Mouse (Mus musculus): ENCODE results near the gene Zfp553. TPM values are rescaled to one million over a fixed set of nuclear protein-coding genes. Genes with fewer than 3 reads are reported as not detected.

Gene Zfp553
- polyA plus RNA-seq, 1 experiment from 2014 or later = 21.4 TPM

DNA sequence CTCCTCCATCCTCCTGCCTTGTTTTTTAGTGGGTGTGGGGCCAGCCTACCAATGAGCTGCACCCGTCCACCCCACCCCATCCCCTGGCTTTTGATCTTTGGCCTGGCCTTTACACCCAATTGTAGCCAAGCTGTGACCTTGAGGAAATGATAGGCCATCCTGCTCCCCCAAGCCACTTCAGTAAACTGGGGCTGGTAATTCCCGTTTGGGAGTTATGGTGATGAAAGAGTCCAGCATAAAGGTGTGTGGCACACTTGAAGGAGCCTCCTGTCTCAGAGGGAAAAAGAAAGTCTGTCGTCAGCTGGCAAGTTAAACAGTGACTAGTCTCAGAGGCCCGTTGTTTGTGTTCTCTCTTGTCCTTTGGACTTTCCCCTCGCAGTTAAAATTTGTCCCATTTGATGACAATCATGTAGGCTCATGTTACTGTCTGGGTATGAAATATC, 43.7 kb downstream of the Zfp553 start:
- H3K4me2 ChIP-seq = no peak overlapping the region
- no peak for ATAC-seq (ENCODE audit: extremely low read depth, insufficient number of reproducible peaks, low FRiP score, low TSS enrichment)
- H3K9ac ChIP-seq = no peak overlapping the region
- H3K27ac ChIP-seq (replicated peaks) = no peak overlapping the region
- WGBS = 71% methylated on average over 5 of the region's 5 CpGs
- H3K4me1 ChIP-seq = peaks cover 29% of the 10 kb centered on the region
- H3K9me3 ChIP-seq = no peaks in the 10 kb centered on the region
- no peak overlapping the region for H3K4me3 ChIP-seq
- H3K27me3 ChIP-seq (replicated peaks) = no peaks in the 10 kb centered on the region
- peaks cover 12% of the 10 kb centered on the region for H3K36me3 ChIP-seq

DNA sequence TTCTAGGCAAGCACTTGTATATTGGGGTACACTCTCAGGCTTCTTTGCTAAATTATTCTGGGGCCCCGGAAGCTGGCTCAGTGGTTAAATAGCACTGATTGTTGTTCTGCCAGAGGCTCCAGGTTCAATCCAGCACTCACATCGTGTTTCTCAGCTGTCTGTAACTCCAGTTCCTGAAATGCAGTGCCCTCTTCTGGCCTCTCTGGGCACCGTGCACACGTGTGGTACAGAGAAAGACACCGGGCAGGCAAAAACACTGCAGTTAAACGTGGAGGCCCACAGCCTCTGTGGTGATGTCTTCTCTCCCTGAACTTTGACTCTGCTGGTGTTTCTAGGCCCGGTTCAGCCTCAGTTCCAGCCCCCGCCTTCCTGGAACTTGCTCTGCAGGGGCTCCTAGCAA, 45.5 kb downstream of the Zfp553 start:
- no peaks in the 10 kb centered on the region for H3K27me3 ChIP-seq (replicated peaks)
- no peak overlapping the region for H3K4me2 ChIP-seq
- H3K4me3 ChIP-seq = no peak overlapping the region
- no peak overlapping the region for H3K27ac ChIP-seq (replicated peaks)
- ATAC-seq (ENCODE audit: extremely low read depth, insufficient number of reproducible peaks, low FRiP score, low TSS enrichment) = no peak
- 27% methylated on average over 8 of the region's 8 CpGs for WGBS
- no peaks in the 10 kb centered on the region for H3K9me3 ChIP-seq
- no peaks in the 10 kb centered on the region for H3K36me3 ChIP-seq
- H3K4me1 ChIP-seq = peaks cover 13% of the 10 kb centered on the region
- H3K9ac ChIP-seq = no peak overlapping the region

DNA sequence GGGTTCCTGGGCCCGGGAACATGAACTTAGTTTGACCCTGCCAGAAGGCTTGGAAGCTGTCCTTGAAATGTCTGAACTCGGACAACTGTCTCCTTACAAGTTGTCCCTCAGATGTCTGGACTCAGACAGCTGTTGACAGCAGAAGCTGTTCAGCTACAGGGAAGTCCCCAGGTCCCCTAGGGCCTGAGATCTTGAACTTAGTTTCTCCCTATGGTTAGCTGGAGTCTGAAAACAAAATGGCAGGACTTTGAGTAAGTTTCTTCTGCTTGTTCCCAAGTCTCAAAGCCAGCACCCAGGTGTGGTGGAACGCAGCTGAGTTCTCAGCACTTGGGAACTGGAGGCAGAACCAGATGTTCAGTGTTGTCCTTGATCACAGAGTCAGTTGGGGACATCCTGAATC, 47.2 kb downstream of the Zfp553 start:
- no peak for ATAC-seq (ENCODE audit: extremely low read depth, insufficient number of reproducible peaks, low FRiP score, low TSS enrichment)
- no peak overlapping the region for H3K27ac ChIP-seq (replicated peaks)
- peaks cover 8% of the 10 kb centered on the region for H3K4me1 ChIP-seq
- H3K4me3 ChIP-seq = no peak overlapping the region
- no peak overlapping the region for H3K4me2 ChIP-seq
- WGBS = 46% methylated on average over 3 of the region's 3 CpGs
- no peak overlapping the region for H3K9ac ChIP-seq
- H3K27me3 ChIP-seq (replicated peaks) = no peaks in the 10 kb centered on the region
- H3K36me3 ChIP-seq = no peaks in the 10 kb centered on the region
- H3K9me3 ChIP-seq = no peaks in the 10 kb centered on the region

DNA sequence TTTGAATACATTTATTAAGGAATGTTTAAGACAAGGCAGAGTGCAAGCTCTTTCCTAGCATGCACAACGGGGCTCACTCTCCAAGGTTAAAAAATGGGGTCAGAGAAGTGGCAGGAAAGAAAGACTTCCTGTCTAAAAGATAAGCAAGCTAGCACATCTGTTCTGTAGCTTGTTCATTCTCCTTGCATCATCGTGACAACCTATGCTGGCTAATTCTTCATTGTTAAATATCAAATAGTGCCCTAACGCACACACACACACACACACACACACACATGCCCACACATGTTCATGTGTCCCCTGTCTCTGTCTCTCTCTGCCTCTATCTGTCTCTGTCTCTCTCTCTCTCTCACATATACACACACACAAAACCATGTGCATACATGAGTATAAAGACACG, 48.3 kb downstream of the Zfp553 start:
- peaks cover 8% of the 10 kb centered on the region for H3K4me1 ChIP-seq
- no peak for ATAC-seq (ENCODE audit: extremely low read depth, insufficient number of reproducible peaks, low FRiP score, low TSS enrichment)
- H3K4me3 ChIP-seq = no peak overlapping the region
- H3K4me2 ChIP-seq = no peak overlapping the region
- WGBS = 41% methylated on average over 4 of the region's 4 CpGs
- no peaks in the 10 kb centered on the region for H3K36me3 ChIP-seq
- H3K9me3 ChIP-seq = no peaks in the 10 kb centered on the region
- no peak overlapping the region; the same call in 1 of the 2 replicates for H3K27ac ChIP-seq (replicated peaks)
- no peak overlapping the region for H3K9ac ChIP-seq
- H3K27me3 ChIP-seq (replicated peaks) = no peaks in the 10 kb centered on the region

DNA sequence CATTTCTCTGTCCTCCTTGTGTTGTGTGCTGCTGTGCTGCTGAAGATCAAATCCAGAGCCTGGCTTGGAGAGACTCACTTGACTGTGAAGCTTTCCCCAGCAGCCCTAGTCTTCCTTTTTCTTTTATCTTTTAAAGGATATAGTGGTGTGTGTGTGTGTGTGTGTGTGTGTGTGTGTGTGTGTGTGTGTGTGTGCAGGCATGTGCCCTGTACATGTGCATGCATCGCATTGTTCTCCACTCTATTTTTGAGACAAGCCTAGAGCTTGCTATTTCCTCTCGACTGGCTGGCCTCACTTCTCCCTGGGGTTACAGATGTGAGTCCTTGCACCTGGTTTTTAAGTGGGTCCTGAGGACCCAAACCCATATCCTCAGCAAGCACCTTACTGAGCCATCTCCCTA, 49.3 kb downstream of the Zfp553 start:
- H3K4me2 ChIP-seq = no peak overlapping the region
- H3K9me3 ChIP-seq = peaks cover 8% of the 10 kb centered on the region; the same call in 1 of the 2 replicates
- no peak overlapping the region for H3K9ac ChIP-seq
- ATAC-seq (ENCODE audit: extremely low read depth, insufficient number of reproducible peaks, low FRiP score, low TSS enrichment) = no peak
- H3K4me3 ChIP-seq = no peak overlapping the region
- H3K4me1 ChIP-seq = peaks cover 8% of the 10 kb centered on the region
- 57% methylated on average over 2 of the region's 2 CpGs for WGBS
- H3K27me3 ChIP-seq (replicated peaks) = no peaks in the 10 kb centered on the region
- H3K27ac ChIP-seq (replicated peaks) = no peak overlapping the region
- no peaks in the 10 kb centered on the region for H3K36me3 ChIP-seq

DNA sequence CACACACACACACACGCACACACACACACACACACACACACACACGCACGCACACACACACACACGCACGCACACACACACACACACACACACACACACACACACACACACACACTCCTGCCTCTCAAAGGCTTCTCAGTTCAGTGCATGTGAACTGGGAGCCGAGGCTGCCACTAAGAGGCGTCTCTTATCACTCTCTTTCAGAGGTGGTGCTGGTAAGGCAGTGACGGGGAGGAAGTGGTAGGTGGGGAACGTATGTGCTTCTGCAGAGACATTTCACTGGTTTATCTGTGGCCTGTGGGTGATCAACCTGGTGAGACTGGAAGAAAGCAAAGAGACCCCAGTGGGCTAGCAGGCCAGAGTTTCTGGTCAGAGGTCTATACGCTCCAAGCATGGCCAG, 52.3 kb downstream of the Zfp553 start:
- 0 out of 2 replicates have a peak, but pooled peaks cover 3% of the 10 kb centered on the region for H3K27me3 ChIP-seq (replicated peaks)
- WGBS = 36% methylated on average over 5 of the region's 10 CpGs
- no peak for ATAC-seq (ENCODE audit: extremely low read depth, insufficient number of reproducible peaks, low FRiP score, low TSS enrichment)
- H3K4me1 ChIP-seq = peaks cover 8% of the 10 kb centered on the region
- no peak overlapping the region for H3K9ac ChIP-seq
- no peaks in the 10 kb centered on the region for H3K36me3 ChIP-seq
- no peak overlapping the region for H3K27ac ChIP-seq (replicated peaks)
- H3K4me3 ChIP-seq = no peak overlapping the region
- H3K4me2 ChIP-seq = no peak overlapping the region
- H3K9me3 ChIP-seq = peaks cover 21% of the 10 kb centered on the region

Other genes with a start within 250 kb of the Zfp553 start
- gene Mvp, start 218.4 kb upstream of the Zfp553 start, polyA plus RNA-seq (2015; fragmentation: Nextera tagmentation; extraction: Ambion mirVana) = 11.2 and 11.9 TPM in 2 replicates
- gene Pagr1b, start 216.6 kb upstream of the Zfp553 start, polyA plus RNA-seq (2015; fragmentation: Nextera tagmentation; extraction: Ambion mirVana) = 0.38 and 0.44 TPM in 2 replicates
- gene Pagr1a, start 215.7 kb upstream of the Zfp553 start, polyA plus RNA-seq (2015; fragmentation: Nextera tagmentation; extraction: Ambion mirVana) = 55.6 and 76.2 TPM in 2 replicates
- 13.8 and 25.7 TPM in 2 replicates for gene Gm42742, start 212.0 kb upstream of the Zfp553 start, polyA plus RNA-seq (2015; fragmentation: Nextera tagmentation; extraction: Ambion mirVana)
- 1.6 TPM in 2 replicates for gene Prrt2, start 211.8 kb upstream of the Zfp553 start, polyA plus RNA-seq (2015; fragmentation: Nextera tagmentation; extraction: Ambion mirVana)
- gene Maz, start 206.0 kb upstream of the Zfp553 start, polyA plus RNA-seq (2015; fragmentation: Nextera tagmentation; extraction: Ambion mirVana) = 31.0 and 34.5 TPM in 2 replicates
- 72.4 and 79.2 TPM in 2 replicates for gene Kif22, start 190.6 kb upstream of the Zfp553 start, polyA plus RNA-seq (2015; fragmentation: Nextera tagmentation; extraction: Ambion mirVana)
- not detected in 2 replicates for gene Zg16, start 145.7 kb upstream of the Zfp553 start, polyA plus RNA-seq (2015; fragmentation: Nextera tagmentation; extraction: Ambion mirVana)
- gene AI467606, start 141.7 kb upstream of the Zfp553 start, polyA plus RNA-seq (2015; fragmentation: Nextera tagmentation; extraction: Ambion mirVana) = 1.0 and 1.1 TPM in 2 replicates
- gene Qprt, start 110.8 kb upstream of the Zfp553 start, polyA plus RNA-seq (2015; fragmentation: Nextera tagmentation; extraction: Ambion mirVana) = 3.2 and 4.7 TPM in 2 replicates
- gene Spn, start 95.2 kb upstream of the Zfp553 start, polyA plus RNA-seq (2015; fragmentation: Nextera tagmentation; extraction: Ambion mirVana) = 0.13 and 0.36 TPM in 2 replicates
- gene Cd2bp2, start 37.0 kb upstream of the Zfp553 start, polyA plus RNA-seq (2015; fragmentation: Nextera tagmentation; extraction: Ambion mirVana) = 42.1 TPM in 2 replicates
- gene Tbc1d10b, start 24.6 kb upstream of the Zfp553 start, polyA plus RNA-seq (2015; fragmentation: Nextera tagmentation; extraction: Ambion mirVana) = 18.0 and 18.2 TPM in 2 replicates
- gene Mylpf, start 24.2 kb upstream of the Zfp553 start, polyA plus RNA-seq (2015; fragmentation: Nextera tagmentation; extraction: Ambion mirVana) = 17.0 and 24.9 TPM in 2 replicates
- gene Sept1, start 69 bp downstream of the Zfp553 start, polyA plus RNA-seq (2015; fragmentation: Nextera tagmentation; extraction: Ambion mirVana) = 23.1 and 23.2 TPM in 2 replicates
- 32.6 and 32.9 TPM in 2 replicates for gene Zfp771, start 11.2 kb downstream of the Zfp553 start, polyA plus RNA-seq (2015; fragmentation: Nextera tagmentation; extraction: Ambion mirVana)
- 161 and 179 TPM in 2 replicates for gene Dctpp1, start 27.6 kb downstream of the Zfp553 start, polyA plus RNA-seq (2015; fragmentation: Nextera tagmentation; extraction: Ambion mirVana)
- 57.1 and 61.6 TPM in 2 replicates for gene Sephs2, start 41.0 kb downstream of the Zfp553 start, polyA plus RNA-seq (2015; fragmentation: Nextera tagmentation; extraction: Ambion mirVana)
- gene Itgal, start 63.2 kb downstream of the Zfp553 start, polyA plus RNA-seq (2015; fragmentation: Nextera tagmentation; extraction: Ambion mirVana) = 0.98 and 1.2 TPM in 2 replicates
- 16.5 and 16.6 TPM in 2 replicates for gene Zfp768, start 112.5 kb downstream of the Zfp553 start, polyA plus RNA-seq (2015; fragmentation: Nextera tagmentation; extraction: Ambion mirVana)
- gene Zfp747, start 143.0 kb downstream of the Zfp553 start, polyA plus RNA-seq (2015; fragmentation: Nextera tagmentation; extraction: Ambion mirVana) = 4.7 and 5.3 TPM in 2 replicates
- 3.6 TPM in 2 replicates for gene 9130019O22Rik, start 154.1 kb downstream of the Zfp553 start, polyA plus RNA-seq (2015; fragmentation: Nextera tagmentation; extraction: Ambion mirVana)
- gene E430018J23Rik, start 160.6 kb downstream of the Zfp553 start, polyA plus RNA-seq (2015; fragmentation: Nextera tagmentation; extraction: Ambion mirVana) = 4.3 and 4.9 TPM in 2 replicates
- 4.6 and 5.0 TPM in 2 replicates for gene Zfp764, start 173.8 kb downstream of the Zfp553 start, polyA plus RNA-seq (2015; fragmentation: Nextera tagmentation; extraction: Ambion mirVana)
- gene Zfp688, start 189.0 kb downstream of the Zfp553 start, polyA plus RNA-seq (2015; fragmentation: Nextera tagmentation; extraction: Ambion mirVana) = 13.5 and 16.3 TPM in 2 replicates
- 5.1 and 5.2 TPM in 2 replicates for gene Zfp689, start 216.1 kb downstream of the Zfp553 start, polyA plus RNA-seq (2015; fragmentation: Nextera tagmentation; extraction: Ambion mirVana)
- 27.3 and 27.7 TPM in 2 replicates for gene Prr14, start 226.6 kb downstream of the Zfp553 start, polyA plus RNA-seq (2015; fragmentation: Nextera tagmentation; extraction: Ambion mirVana)
- gene Fbrs, start 246.1 kb downstream of the Zfp553 start, polyA plus RNA-seq (2015; fragmentation: Nextera tagmentation; extraction: Ambion mirVana) = 7.3 and 7.7 TPM in 2 replicates

Data from heart, embryonic 13.5 days (tissue).